Mouse (Mus musculus) liver, embryonic 16.5 days (tissue): ENCODE measurements at regions not wholly inside any gene's neighbourhood (a gene's known extent, or its start where the extent isn't known, plus 50 kb on each side); places are given as distances from the start of the nearest gene placed in this dataset.

ENCODE experiments used
- ATAC-seq: fragments of 200-750 bp; cut with Nextera tagmentation; 2 replicates; pipeline ENCODE4 v1.8.0; 2017; ENCODE audit warnings: low read depth, mild to moderate bottlenecking, moderate number of reproducible peaks, moderate library complexity
- H3K27ac ChIP-seq: fragments of 300-500 bp; sonication (generic); 2 replicates; pipeline ENCODE4 v1.5.1; 2014; ENCODE audit warnings: mild to moderate bottlenecking, low read length
- H3K27me3 ChIP-seq: fragments of 300-500 bp; sonication (generic); 2 replicates; pipeline ENCODE4 v1.6.1; 2014; ENCODE audit warnings: low read depth, low read length, mixed read lengths; ENCODE audit not compliant: control insufficient read depth, insufficient read depth
- H3K36me3 ChIP-seq: fragments of 300-500 bp; sonication (generic); 2 replicates; pipeline ENCODE4 v1.6.1; 2014; ENCODE audit warnings: mild to moderate bottlenecking; ENCODE audit not compliant: control insufficient read depth, insufficient read depth
- H3K4me1 ChIP-seq: fragments of 300-500 bp; sonication (generic); 2 replicates; pipeline ENCODE4 v1.6.1; 2014; ENCODE audit warnings: low read depth, low read length, mixed read lengths; ENCODE audit not compliant: control insufficient read depth
- H3K4me2 ChIP-seq: fragments of 300-500 bp; sonication (generic); 2 replicates; pipeline ENCODE4 v1.6.1; 2014; ENCODE audit warnings: low read depth, low read length, mixed read lengths
- H3K4me3 ChIP-seq: fragments of 300-500 bp; sonication (generic); 2 replicates; pipeline ENCODE4 v1.5.1; 2014; ENCODE audit warnings: low read depth, mild to moderate bottlenecking, low read length
- H3K9ac ChIP-seq: fragments of 300-500 bp; sonication (generic); 2 replicates; pipeline ENCODE4 v1.6.1; 2014; ENCODE audit warnings: low read depth, low read length
- H3K9me3 ChIP-seq: fragments of 300-500 bp; sonication (generic); replicated peaks from 2 replicates; pipeline ENCODE4 v1.6.1; 2016; ENCODE audit warnings: low read length; ENCODE audit not compliant: control insufficient read depth
- WGBS: fragments of 180-500 bp; shearing (Covaris S2); extraction: QIAGEN DNeasy Blood & Tissue Kit; methylation state at CpG from one replicate; pipeline ENCODE4 v1.1.7; 2014; ENCODE audit not compliant: insufficient replicate concordance; 5-methylcytosine and 5-hydroxymethylcytosine counted together

DNA sequence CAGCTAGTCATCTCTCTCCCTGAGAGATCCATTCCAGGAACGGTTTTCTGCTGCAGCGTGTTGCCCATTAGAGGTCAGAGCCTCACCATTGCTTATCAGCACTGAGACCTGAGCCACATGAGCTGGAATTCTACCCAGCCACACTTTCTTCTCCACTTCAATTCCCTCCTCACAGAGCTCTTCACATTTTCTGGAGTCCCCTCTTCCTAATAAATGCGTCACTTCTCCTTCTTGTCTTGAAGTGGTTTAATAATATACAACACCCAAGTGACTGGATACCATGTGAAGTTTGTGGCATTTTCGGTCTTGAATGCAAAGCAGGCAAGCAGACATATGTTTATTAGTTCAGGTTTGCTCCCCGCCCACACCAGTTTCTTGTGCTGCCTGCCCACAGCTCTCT is 324.9 kb downstream of the Fat4 start:
- Histone ChIP-seq H3K9ac (no peak overlapping the region), H3K9me3 (no peaks in the 10 kb centered on the region), H3K4me3 (no peak overlapping the region), H3K27me3 (no peaks in the 10 kb centered on the region), H3K36me3 (no peaks in the 10 kb centered on the region), H3K4me2 (no peak overlapping the region), H3K27ac (no peak overlapping the region), H3K4me1 (no peaks in the 10 kb centered on the region)
- ATAC-seq, result no peak
- 43% methylated on average over 5 of the region's 5 CpGs for WGBS

DNA sequence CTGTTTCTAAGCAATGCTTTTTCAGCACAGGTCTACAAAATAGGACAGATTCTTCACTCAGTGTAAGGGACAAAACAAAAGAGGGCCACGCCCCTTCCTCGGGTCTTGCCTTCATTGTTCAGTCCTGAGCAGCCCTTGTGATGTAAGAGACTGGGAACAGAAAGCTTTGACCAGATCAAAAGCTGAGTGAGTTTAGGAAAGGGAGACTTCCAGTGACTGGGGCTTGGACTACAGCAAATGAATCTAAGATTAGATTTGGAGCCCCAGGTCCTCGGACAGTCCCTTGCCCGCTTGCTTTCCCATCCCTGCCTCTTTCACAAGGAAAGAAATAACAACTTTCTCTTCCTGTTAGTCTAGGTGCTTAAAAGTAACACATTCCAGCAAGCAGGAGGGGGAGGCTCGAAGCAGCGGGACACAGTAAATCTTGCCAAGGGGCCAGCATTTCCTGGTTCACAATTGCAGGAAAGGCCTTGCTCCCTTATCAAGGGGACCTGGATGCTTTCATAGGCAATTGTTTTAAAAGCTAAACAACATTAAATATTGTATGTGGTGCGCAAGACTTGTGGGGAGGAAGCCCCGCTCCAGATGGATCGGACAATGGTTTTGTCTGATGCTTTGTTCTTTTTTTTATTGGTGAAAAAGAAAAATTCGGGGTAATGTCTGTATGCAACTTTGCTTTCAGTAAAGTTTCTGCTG is 333.4 kb downstream of the Fat4 start:
- peak; percentile 37; the same call in 1 of the 2 replicates for ATAC-seq
- WGBS, result 32% methylated on average over 10 of the region's 10 CpGs
- no peaks in the 10 kb centered on the region for H3K36me3 ChIP-seq
- H3K27ac ChIP-seq, result no peak overlapping the region
- no peak overlapping the region for H3K4me3 ChIP-seq
- no peaks in the 10 kb centered on the region for H3K4me1 ChIP-seq
- H3K9ac ChIP-seq, result no peak overlapping the region
- no peaks in the 10 kb centered on the region for H3K9me3 ChIP-seq
- H3K27me3 ChIP-seq, result no peaks in the 10 kb centered on the region
- H3K4me2 ChIP-seq, result no peak overlapping the region

DNA sequence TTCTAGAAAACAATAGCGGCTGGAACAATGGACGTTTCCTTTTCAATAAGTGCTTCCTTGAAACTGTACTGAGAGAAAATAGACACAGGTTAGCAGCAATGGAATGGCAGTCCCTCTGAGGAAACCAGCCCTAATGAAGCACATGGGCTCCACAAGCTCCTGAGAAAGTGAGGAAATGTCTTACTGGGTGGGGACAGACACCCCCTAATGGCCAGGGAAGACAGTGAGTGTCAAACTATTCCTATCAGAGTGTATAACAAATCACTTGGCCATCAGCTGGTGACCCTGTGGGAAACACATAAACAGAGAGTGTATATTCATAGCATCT is 333.9 kb downstream of the Fat4 start:
- Histone ChIP-seq H3K9ac (no peak overlapping the region), H3K27me3 (no peaks in the 10 kb centered on the region), H3K9me3 (no peaks in the 10 kb centered on the region), H3K27ac (no peak overlapping the region), H3K36me3 (no peaks in the 10 kb centered on the region), H3K4me2 (no peak overlapping the region), H3K4me3 (no peak overlapping the region), H3K4me1 (no peaks in the 10 kb centered on the region)
- WGBS, result 10% methylated on average over 2 of the region's 2 CpGs
- ATAC-seq, result no peak

DNA sequence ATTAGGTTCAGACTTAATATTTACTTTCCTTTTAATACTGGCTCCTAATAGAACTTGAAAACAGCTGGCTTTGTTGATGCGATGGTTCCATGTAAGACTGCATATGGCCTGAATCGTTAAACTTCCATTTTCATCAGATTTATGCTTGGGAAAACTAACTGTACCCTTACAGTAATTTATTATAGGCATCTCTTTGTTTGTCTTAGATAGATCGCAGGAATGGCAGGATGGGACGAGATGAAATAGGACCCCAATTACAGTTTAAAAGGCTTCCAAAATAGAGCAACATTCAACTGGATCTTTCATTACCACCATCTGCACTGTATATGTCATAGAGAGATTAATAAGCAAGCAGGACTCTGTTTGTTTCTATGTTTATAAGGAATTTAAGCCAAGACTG is 335.3 kb downstream of the Fat4 start:
- Histone ChIP-seq H3K9me3 (no peaks in the 10 kb centered on the region), H3K36me3 (no peaks in the 10 kb centered on the region), H3K27me3 (no peaks in the 10 kb centered on the region), H3K4me3 (no peak overlapping the region), H3K4me2 (no peak overlapping the region), H3K9ac (no peak overlapping the region), H3K4me1 (no peaks in the 10 kb centered on the region), H3K27ac (no peak overlapping the region)
- ATAC-seq, result no peak
- WGBS, result 56% methylated on average over 4 of the region's 4 CpGs

DNA sequence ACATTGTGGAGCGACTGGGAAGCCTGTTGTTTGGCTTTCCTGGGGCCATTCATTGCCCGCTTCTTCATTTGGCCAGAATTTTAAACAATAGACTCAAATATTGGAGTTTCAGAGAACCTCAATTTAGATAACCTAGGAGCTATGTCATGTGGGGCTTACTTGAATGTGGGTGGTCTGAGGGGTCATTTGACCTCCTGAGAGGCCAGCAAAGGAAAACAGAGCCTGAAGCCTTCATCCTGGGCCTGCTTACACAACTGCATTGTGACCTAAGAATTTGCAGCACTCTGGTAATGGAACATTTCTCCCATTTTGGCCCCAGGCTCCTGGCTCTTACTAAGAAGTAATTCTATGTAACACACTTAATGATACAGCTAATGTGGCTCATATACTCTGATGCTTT is 348.2 kb downstream of the Fat4 start:
- Histone ChIP-seq H3K9ac (no peak overlapping the region), H3K4me1 (no peaks in the 10 kb centered on the region), H3K27ac (no peak overlapping the region), H3K4me3 (no peak overlapping the region), H3K36me3 (no peaks in the 10 kb centered on the region), H3K27me3 (no peaks in the 10 kb centered on the region), H3K4me2 (no peak overlapping the region), H3K9me3 (no peaks in the 10 kb centered on the region)
- 43% methylated on average over 2 of the region's 2 CpGs for WGBS
- ATAC-seq, result no peak

DNA sequence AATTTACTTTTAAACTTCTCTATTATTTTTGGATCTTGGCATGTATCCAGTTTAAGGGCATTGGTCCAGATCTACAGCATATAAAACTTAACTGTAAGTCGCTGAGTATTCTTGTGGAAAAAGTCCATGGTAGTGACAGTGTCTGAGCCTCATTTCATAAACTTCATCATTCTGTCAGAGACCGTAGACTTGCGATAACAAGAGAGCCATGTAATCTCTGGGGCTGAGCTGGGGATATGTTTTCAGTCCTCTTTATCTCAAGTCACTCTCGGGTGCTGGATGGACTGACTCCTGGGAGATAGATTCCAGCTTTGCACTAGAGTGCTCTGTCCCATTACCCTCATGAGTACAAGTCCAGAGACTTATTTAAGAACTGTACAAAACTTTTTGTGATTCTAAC is 362.0 kb downstream of the Fat4 start:
- 70% methylated on average over 4 of the region's 4 CpGs for WGBS
- no peaks in the 10 kb centered on the region for H3K27me3 ChIP-seq
- H3K4me3 ChIP-seq, result no peak overlapping the region

DNA sequence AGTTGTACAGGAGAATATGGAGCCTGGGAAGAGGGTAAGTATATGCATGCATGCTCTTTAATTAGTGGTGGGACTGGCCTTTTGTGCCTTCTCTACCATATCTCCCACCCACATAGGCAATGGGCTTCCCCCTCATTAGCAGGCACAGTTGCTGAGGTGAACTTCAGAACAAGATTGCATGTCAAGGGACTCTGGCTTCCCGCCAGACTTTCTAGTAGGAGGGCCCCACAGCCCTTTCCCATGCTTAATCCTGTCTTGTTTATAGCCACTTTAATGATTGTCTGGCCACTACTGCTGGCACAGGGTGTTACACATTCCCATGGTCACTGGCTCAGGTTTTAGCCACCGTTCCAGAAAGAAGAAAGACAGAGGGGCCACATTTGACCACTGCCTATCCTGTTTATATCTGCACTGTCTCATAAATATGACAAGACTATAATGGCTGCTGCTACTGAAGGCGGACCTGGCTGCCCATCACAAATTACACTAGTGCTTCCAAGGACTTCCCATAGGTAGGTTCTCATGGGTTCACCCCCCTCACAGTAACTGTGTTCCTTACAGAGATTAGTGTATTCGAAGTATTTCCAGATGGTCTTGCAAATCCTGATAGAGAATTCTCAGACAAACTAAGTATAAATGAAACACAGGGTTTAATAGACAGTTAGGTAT is 362.6 kb downstream of the Fat4 start:
- ATAC-seq, result no peak
- WGBS, result 45% methylated on average over 4 of the region's 4 CpGs
- Histone ChIP-seq H3K4me1 (no peaks in the 10 kb centered on the region), H3K9me3 (no peaks in the 10 kb centered on the region), H3K4me3 (no peak overlapping the region), H3K9ac (no peak overlapping the region), H3K4me2 (no peak overlapping the region), H3K27ac (no peak overlapping the region), H3K27me3 (no peaks in the 10 kb centered on the region), H3K36me3 (no peaks in the 10 kb centered on the region)

More for the DNA sequence above, 362.0 kb downstream of the Fat4 start:
- Histone ChIP-seq H3K9ac (no peak overlapping the region), H3K27ac (no peak overlapping the region), H3K9me3 (no peaks in the 10 kb centered on the region), H3K4me2 (no peak overlapping the region), H3K36me3 (no peaks in the 10 kb centered on the region), H3K4me1 (no peaks in the 10 kb centered on the region)
- no peak for ATAC-seq

DNA sequence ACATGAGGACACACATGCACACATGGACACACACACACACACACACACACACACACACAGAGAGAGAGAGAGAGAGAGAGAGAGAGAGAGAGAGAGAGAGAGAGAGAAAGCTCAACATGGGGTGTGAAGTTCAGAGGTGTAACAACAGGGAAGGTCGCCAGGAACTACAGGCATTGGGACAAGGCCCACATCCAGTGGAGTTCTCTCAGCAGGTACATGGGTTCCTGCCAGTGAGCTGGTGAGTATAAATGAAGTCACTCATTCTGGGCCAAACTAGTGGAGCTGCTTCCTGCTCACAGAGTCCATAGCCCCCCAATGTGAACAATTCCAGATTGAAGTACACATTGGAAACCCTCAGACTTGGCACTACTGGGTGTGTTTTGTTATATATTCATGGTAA is 366.3 kb downstream of the Fat4 start:
- H3K36me3 ChIP-seq, result no peaks in the 10 kb centered on the region
- H3K4me1 ChIP-seq, result no peaks in the 10 kb centered on the region
- ATAC-seq, result no peak
- no peak overlapping the region for H3K27ac ChIP-seq
- no peaks in the 10 kb centered on the region for H3K9me3 ChIP-seq
- 55% methylated on average over 1 of the region's 1 CpGs for WGBS
- H3K9ac ChIP-seq, result no peak overlapping the region
- no peak overlapping the region for H3K4me3 ChIP-seq
- H3K27me3 ChIP-seq, result no peaks in the 10 kb centered on the region
- no peak overlapping the region for H3K4me2 ChIP-seq

DNA sequence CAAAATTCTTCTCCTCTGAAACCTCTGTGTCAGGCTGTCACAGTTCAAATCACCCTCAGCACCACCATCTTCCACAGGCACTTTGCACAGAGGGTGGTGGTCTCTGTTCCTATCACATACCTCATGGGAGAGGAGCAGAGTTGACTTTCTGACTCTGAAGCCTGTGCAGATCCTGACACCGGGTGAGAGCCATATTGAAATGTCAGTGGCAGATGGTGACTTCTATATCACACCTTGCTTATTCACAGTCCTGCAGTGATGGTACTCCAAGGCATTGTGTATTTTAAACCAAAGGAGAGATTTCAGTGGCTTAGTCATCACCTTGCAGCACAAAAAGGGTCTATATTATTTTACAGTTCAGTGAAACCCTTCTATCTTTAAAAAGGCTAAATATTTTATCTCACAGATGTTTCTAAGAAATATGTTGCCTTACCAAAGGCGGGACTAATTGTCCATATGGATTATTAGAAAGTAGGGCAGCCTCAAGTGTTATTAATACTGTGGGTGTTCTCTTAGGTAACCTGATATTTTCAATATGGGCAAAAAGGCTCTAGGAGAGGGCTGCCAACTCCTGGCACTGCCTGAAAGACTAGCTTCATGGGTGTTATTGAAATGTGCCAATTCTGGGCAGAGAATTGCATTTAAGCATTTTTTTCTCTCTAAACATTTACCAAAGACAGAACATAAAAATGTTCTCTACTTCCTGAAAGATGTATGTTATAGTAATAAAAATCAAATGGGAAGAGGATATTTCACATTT is 378.1 kb downstream of the Fat4 start:
- Histone ChIP-seq H3K9ac (no peak overlapping the region), H3K27ac (no peak overlapping the region), H3K36me3 (no peaks in the 10 kb centered on the region), H3K27me3 (no peaks in the 10 kb centered on the region), H3K4me3 (no peak overlapping the region), H3K4me1 (no peaks in the 10 kb centered on the region), H3K9me3 (no peaks in the 10 kb centered on the region), H3K4me2 (no peak overlapping the region)
- no peak for ATAC-seq
- 57% methylated on average over 2 of the region's 2 CpGs for WGBS
